Mouse (Mus musculus) skeletal muscle tissue, adult 2 months (tissue): Measurements from ENCODE around the gene Lrrc8d.
"Not testable (repeated sequence)": the region's sequence is repeated elsewhere in the genome, so short reads cannot be mapped to it uniquely, and the experiment has no call there.

Experiments used
- DNase-seq: peaks from one replicate; pipeline ENCODE4 v3.0.0-alpha.2; 2012; ENCODE audit warnings: low read depth, low spot score

Gene Lrrc8d

GRCm38 (mm10) chr5:105857486-105857885 is 157.7 kb downstream of the Lrrc8d start:
- no peak for DNase-seq

GRCm38 (mm10) chr5:105858754-105859694 is 159.3 kb downstream of the Lrrc8d start:
- peak; percentile 45 for DNase-seq

GRCm38 (mm10) chr5:105859716-105860460 is 160.1 kb downstream of the Lrrc8d start:
- no peak for DNase-seq

- DNase-seq, result no peak
These were observed 160.7 kb downstream of the Lrrc8d start for GRCm38 (mm10) chr5:105860461-105860835.

- no peak for DNase-seq
These were observed 161.8 kb downstream of the Lrrc8d start for GRCm38 (mm10) chr5:105861616-105862015.

- not testable (repeated sequence) for DNase-seq
These were observed 165.4 kb downstream of the Lrrc8d start for GRCm38 (mm10) chr5:105865110-105865628.

- DNase-seq, result no peak
These were observed 167.7 kb downstream of the Lrrc8d start for GRCm38 (mm10) chr5:105867427-105867826.

- no peak for DNase-seq
These were observed 168.2 kb downstream of the Lrrc8d start for GRCm38 (mm10) chr5:105867841-105868447.

GRCm38 (mm10) chr5:105868593-105868992 is 168.8 kb downstream of the Lrrc8d start:
- peak; percentile 63 for DNase-seq

- no peak for DNase-seq
These were observed 170.0 kb downstream of the Lrrc8d start for GRCm38 (mm10) chr5:105869739-105870138.

- no peak for DNase-seq
These were observed 171.4 kb downstream of the Lrrc8d start for GRCm38 (mm10) chr5:105871140-105871539.

- no peak for DNase-seq
These were observed 172.4 kb downstream of the Lrrc8d start for GRCm38 (mm10) chr5:105872176-105872575.

- DNase-seq, result no peak
These were observed 173.1 kb downstream of the Lrrc8d start for GRCm38 (mm10) chr5:105872916-105873315.

GRCm38 (mm10) chr5:105873774-105874173 is 174.0 kb downstream of the Lrrc8d start:
- no peak for DNase-seq

- DNase-seq, result no peak
These were observed 174.7 kb downstream of the Lrrc8d start for GRCm38 (mm10) chr5:105874476-105874875.

GRCm38 (mm10) chr5:105876068-105876924 is 176.5 kb downstream of the Lrrc8d start, which contains the start of gene Zfp326:
Zfp326 (plus strand) TSS chr5:105876565.
- peak; percentile 91 for DNase-seq

- no peak for DNase-seq
These were observed 177.4 kb downstream of the Lrrc8d start for GRCm38 (mm10) chr5:105876925-105877774.
